Mouse (Mus musculus) heart, adult 10 weeks (tissue): ENCODE measurements around the gene BC048507. TPM values are rescaled to one million over a fixed set of nuclear protein-coding genes. Genes with fewer than 3 reads are reported as not detected.

Experiments
- polyA plus RNA-seq: library from polyadenylated mRNA; stranded (reverse); fragments of 350-450 nt; fragmentation: Illumina TruSeq; extraction: RNeasy Lipid Tissue Mini Kit (QIAGEN cat#74804); gene quantifications from one replicate; pipeline ENCODE4 v1.2.3, GENCODE M21; 2014; ENCODE audit warnings: low read depth, low replicate concordance

Gene BC048507
- polyA plus RNA-seq = not detected

DNA sequence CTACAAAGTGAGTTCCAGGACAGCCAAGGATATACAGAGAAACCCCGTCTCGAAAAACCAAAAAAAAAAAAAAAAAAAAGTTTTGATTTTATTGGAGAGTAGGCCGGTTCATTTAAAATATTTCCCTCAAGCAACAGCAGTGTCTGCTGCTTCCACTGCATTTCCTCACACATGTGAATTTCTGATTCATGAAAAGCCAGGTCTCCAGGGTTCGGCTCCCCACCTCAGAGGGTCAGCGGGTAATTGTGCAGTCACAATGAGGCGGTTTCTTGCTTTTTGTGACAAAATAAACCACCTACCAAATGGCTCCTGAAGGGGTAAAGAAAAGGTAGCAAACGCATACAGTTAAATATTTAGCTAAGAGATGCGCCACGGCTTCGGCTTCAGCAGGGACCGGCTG is at the start of gene BC048507:
BC048507 (plus strand) TSS at position 301 of the 400 bp plus-strand sequence.

DNA sequence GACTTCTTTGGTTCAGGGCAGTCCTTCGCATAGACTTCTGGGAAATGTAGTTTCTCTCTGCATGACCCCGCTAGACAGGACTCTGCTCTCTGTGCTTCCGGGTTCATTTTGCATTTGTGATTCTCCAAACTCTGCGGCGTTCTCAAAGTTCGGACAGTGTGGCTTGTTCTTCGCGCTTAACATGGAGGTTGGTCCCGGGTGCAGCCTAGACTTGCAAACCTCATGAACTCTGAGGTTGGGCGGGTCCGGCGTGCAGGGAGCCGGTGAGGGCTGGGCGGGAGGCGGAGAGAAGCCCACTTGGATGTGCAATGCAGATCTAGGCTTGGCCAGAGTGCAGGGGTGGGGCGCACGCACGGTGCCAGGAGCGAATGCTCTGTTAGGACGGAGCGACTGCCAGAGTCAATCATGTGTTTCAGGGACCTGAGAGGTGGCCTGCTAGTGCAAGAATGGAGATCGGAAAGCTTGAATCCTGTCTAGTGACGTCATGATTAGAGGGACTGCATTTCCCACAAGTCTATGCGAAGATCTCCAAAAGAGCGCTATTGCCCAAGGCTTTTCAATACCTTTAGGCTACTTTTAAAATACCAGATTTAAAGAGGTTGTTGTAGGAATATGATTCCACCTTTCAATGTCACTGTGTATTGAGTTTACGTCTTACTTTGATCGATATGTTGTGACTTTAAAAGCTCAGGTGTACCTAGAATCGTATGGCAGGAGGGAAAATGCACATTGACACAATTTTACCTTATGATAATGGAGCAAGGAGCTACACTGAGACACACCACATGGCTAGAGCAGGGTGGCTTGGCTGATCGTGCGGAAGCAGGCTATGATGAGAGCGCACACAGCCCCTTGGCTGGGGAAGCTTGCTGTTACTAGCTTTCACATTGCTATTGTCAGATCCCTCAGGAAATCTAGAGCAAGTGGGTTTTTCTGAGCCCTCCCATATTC is 49.1 kb upstream of the BC048507 start, which contains the start of gene Zfp273:
Zfp273 (plus strand) TSS at position 31 of the 951 bp plus-strand sequence.

DNA sequence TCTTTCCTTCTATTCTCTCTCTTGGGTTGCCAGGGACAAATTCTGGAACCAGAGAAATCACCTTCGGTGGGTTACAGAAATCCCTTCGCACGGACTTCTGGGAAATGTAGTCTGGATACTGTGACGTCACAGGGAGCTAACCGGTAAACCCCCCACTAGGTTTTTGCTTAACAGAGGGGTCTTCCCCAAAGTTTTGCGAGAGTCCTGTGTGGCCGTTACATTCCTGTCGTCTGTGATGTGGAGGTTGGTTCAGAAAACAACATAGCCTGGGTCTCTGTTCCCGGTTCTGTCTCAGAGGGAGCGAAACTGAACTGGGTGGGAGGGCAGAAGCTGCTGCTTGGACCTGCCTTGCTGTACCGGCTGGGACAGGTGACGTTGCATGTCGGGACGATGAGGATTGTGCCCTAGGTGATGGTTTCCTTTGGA is 32.2 kb upstream of the BC048507 start, which contains the start of gene Gm10037:
Gm10037 (plus strand) TSS at position 196 of the 426 bp plus-strand sequence.

Other genes starting within 250 kb of the BC048507 start
- not detected for gene Gm49345, start 225.6 kb upstream of the BC048507 start, polyA plus RNA-seq
- gene Zfp729a, start 225.5 kb upstream of the BC048507 start, polyA plus RNA-seq = 3.5 TPM
- 3.8 TPM for gene Zfp738, start 176.3 kb upstream of the BC048507 start, polyA plus RNA-seq
- 5.2 TPM for gene Zfp65, start 134.2 kb upstream of the BC048507 start, polyA plus RNA-seq
- gene Zfp85, start 108.1 kb upstream of the BC048507 start, polyA plus RNA-seq = 1.7 TPM
- 0.79 TPM for gene Zfp493, start 83.6 kb upstream of the BC048507 start, polyA plus RNA-seq
- 2.2 TPM for gene Zfp273, start 49.6 kb upstream of the BC048507 start, polyA plus RNA-seq
- 1.9 TPM for gene Gm10037, start 32.2 kb upstream of the BC048507 start, polyA plus RNA-seq